Mouse (Mus musculus): ENCODE results near the gene Nepro. TPM values are rescaled to one million over a fixed set of nuclear protein-coding genes. Genes with fewer than 3 reads are reported as not detected.

Gene Nepro
- polyA plus RNA-seq, 1 experiment = 3.7 TPM

- Histone ChIP-seq H3K36me3 (ENCODE audit: control insufficient read depth, insufficient read depth, low read length) (no peaks in the 10 kb centered on the region), H3K27ac (ENCODE audit: control insufficient read depth, insufficient read depth, low read depth, low read length) (no peak overlapping the region), H3K27me3 (ENCODE audit: control insufficient read depth, insufficient read depth, low read length) (no peaks in the 10 kb centered on the region), H3K4me1 (ENCODE audit: control insufficient read depth, insufficient read depth, low read length) (no peaks in the 10 kb centered on the region; the same call in 1 of the 2 replicates), H3K4me3 (ENCODE audit: control insufficient read depth, low read depth, low read length) (no peak overlapping the region)
- TF ChIP-seq CTCF (IDR thresholded peaks at IDR 0.05; ENCODE audit: control insufficient read depth, insufficient read depth, insufficient replicate concordance, low read depth, low read length) = no peak; the same call in 1 of the 2 replicates
- no peak for TF ChIP-seq POLR2A (IDR thresholded peaks at IDR 0.05; ENCODE audit: control insufficient read depth, low read depth, low read length)
Observed at GRCm38 (mm10) chr16:44767967-44768366, 43.9 kb downstream of the Nepro start.

- H3K27ac ChIP-seq (ENCODE audit: control insufficient read depth, insufficient read depth, low read depth, low read length) = no peak overlapping the region
- TF ChIP-seq CTCF (IDR thresholded peaks at IDR 0.05; ENCODE audit: control insufficient read depth, insufficient read depth, insufficient replicate concordance, low read depth, low read length) = no peak
- TF ChIP-seq POLR2A (IDR thresholded peaks at IDR 0.05; ENCODE audit: control insufficient read depth, low read depth, low read length) = no peak
- H3K36me3 ChIP-seq (ENCODE audit: control insufficient read depth, insufficient read depth, low read length) = no peaks in the 10 kb centered on the region
- no peaks in the 10 kb centered on the region for H3K4me1 ChIP-seq (ENCODE audit: control insufficient read depth, insufficient read depth, low read length)
- no peak overlapping the region for H3K4me3 ChIP-seq (ENCODE audit: control insufficient read depth, low read depth, low read length)
- no peaks in the 10 kb centered on the region for H3K27me3 ChIP-seq (ENCODE audit: control insufficient read depth, insufficient read depth, low read length)
Observed at GRCm38 (mm10) chr16:44772577-44772976, 48.5 kb downstream of the Nepro start.

DNA sequence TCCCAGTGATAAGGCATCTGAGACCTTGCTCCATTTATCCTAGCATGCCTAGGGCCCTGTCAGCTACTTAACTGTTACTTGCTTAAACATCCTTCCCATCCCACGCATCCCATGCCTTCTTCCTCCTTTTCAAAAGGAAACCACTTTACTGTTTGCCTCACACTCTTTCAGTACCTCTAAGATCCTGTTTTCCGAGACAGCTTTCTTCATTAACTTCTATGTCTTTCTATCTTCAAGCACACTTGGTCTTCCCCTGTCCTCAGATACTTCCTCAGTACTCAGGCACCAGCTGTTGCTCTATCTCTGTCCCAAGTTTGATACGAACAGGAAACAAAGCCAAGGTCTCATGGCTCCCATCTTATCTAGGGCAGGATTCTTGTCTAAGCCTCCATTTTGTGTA lies 49.6 kb downstream of the Nepro start:
- H3K27ac ChIP-seq (ENCODE audit: control insufficient read depth, insufficient read depth, low read depth, low read length) = no peak overlapping the region
- H3K4me1 ChIP-seq (ENCODE audit: control insufficient read depth, insufficient read depth, low read length) = no peaks in the 10 kb centered on the region
- H3K27me3 ChIP-seq (ENCODE audit: control insufficient read depth, insufficient read depth, low read length) = no peaks in the 10 kb centered on the region
- no peak for TF ChIP-seq CTCF (IDR thresholded peaks at IDR 0.05; ENCODE audit: control insufficient read depth, insufficient read depth, insufficient replicate concordance, low read depth, low read length)
- no peaks in the 10 kb centered on the region for H3K36me3 ChIP-seq (ENCODE audit: control insufficient read depth, insufficient read depth, low read length)
- peak overlapping the region; percentile 29; the same call in 1 of the 2 replicates for H3K4me3 ChIP-seq (ENCODE audit: control insufficient read depth, low read depth, low read length)

- Histone ChIP-seq H3K4me1 (ENCODE audit: control insufficient read depth, insufficient read depth, low read length) (no peaks in the 10 kb centered on the region), H3K27ac (ENCODE audit: control insufficient read depth, insufficient read depth, low read depth, low read length) (no peak overlapping the region), H3K36me3 (ENCODE audit: control insufficient read depth, insufficient read depth, low read length) (no peaks in the 10 kb centered on the region), H3K27me3 (ENCODE audit: control insufficient read depth, insufficient read depth, low read length) (no peaks in the 10 kb centered on the region), H3K4me3 (ENCODE audit: control insufficient read depth, low read depth, low read length) (no peak overlapping the region)
- no peak for TF ChIP-seq POLR2A (IDR thresholded peaks at IDR 0.05; ENCODE audit: control insufficient read depth, low read depth, low read length)
- TF ChIP-seq CTCF (IDR thresholded peaks at IDR 0.05; ENCODE audit: control insufficient read depth, insufficient read depth, insufficient replicate concordance, low read depth, low read length) = no peak
Observed at GRCm38 (mm10) chr16:44774201-44774600, 50.1 kb downstream of the Nepro start.

- Histone ChIP-seq H3K4me3 (ENCODE audit: control insufficient read depth, low read depth, low read length) (peak overlapping the region; percentile 27; the same call in 1 of the 2 replicates), H3K4me1 (ENCODE audit: control insufficient read depth, insufficient read depth, low read length) (no peaks in the 10 kb centered on the region), H3K27ac (ENCODE audit: control insufficient read depth, insufficient read depth, low read depth, low read length) (no peak overlapping the region), H3K36me3 (ENCODE audit: control insufficient read depth, insufficient read depth, low read length) (no peaks in the 10 kb centered on the region), H3K27me3 (ENCODE audit: control insufficient read depth, insufficient read depth, low read length) (no peaks in the 10 kb centered on the region)
- TF ChIP-seq POLR2A (IDR thresholded peaks at IDR 0.05; ENCODE audit: control insufficient read depth, low read depth, low read length) (no peak), CTCF (IDR thresholded peaks at IDR 0.05; ENCODE audit: control insufficient read depth, insufficient read depth, insufficient replicate concordance, low read depth, low read length) (no peak)
Observed at GRCm38 (mm10) chr16:44778538-44779147, 54.5 kb downstream of the Nepro start.

GRCm38 (mm10) chr16:44779494-44779893 lies 55.4 kb downstream of the Nepro start:
- Histone ChIP-seq H3K36me3 (ENCODE audit: control insufficient read depth, insufficient read depth, low read length) (no peaks in the 10 kb centered on the region), H3K27ac (ENCODE audit: control insufficient read depth, insufficient read depth, low read depth, low read length) (no peak overlapping the region), H3K27me3 (ENCODE audit: control insufficient read depth, insufficient read depth, low read length) (no peaks in the 10 kb centered on the region), H3K4me1 (ENCODE audit: control insufficient read depth, insufficient read depth, low read length) (no peaks in the 10 kb centered on the region), H3K4me3 (ENCODE audit: control insufficient read depth, low read depth, low read length) (no peak overlapping the region)
- no peak for TF ChIP-seq CTCF (IDR thresholded peaks at IDR 0.05; ENCODE audit: control insufficient read depth, insufficient read depth, insufficient replicate concordance, low read depth, low read length)
- no peak for TF ChIP-seq POLR2A (IDR thresholded peaks at IDR 0.05; ENCODE audit: control insufficient read depth, low read depth, low read length)

- TF ChIP-seq CTCF (IDR thresholded peaks at IDR 0.05; ENCODE audit: control insufficient read depth, insufficient read depth, insufficient replicate concordance, low read depth, low read length) (no peak), POLR2A (IDR thresholded peaks at IDR 0.05; ENCODE audit: control insufficient read depth, low read depth, low read length) (no peak)
- H3K27ac ChIP-seq (ENCODE audit: control insufficient read depth, insufficient read depth, low read depth, low read length) = no peak overlapping the region
- no peak overlapping the region for H3K4me3 ChIP-seq (ENCODE audit: control insufficient read depth, low read depth, low read length)
- no peaks in the 10 kb centered on the region for H3K4me1 ChIP-seq (ENCODE audit: control insufficient read depth, insufficient read depth, low read length)
- H3K27me3 ChIP-seq (ENCODE audit: control insufficient read depth, insufficient read depth, low read length) = no peaks in the 10 kb centered on the region
- no peaks in the 10 kb centered on the region for H3K36me3 ChIP-seq (ENCODE audit: control insufficient read depth, insufficient read depth, low read length)
Observed at GRCm38 (mm10) chr16:44780751-44781150, 56.6 kb downstream of the Nepro start.

Other genes with a start within 250 kb of the Nepro start
- gene Boc, start 165.4 kb upstream of the Nepro start, polyA plus RNA-seq (2012; rRNA removed) = 2.7 and 3.3 TPM in 2 replicates
- 2.8 and 3.0 TPM in 2 replicates for gene Gtpbp8, start 22.1 kb downstream of the Nepro start, polyA plus RNA-seq (2012; rRNA removed)
- gene Cd200r1, start 41.4 kb downstream of the Nepro start, polyA plus RNA-seq (2012; rRNA removed) = not detected in 2 replicates
- gene Cd200r4, start 87.4 kb downstream of the Nepro start, polyA plus RNA-seq (2012; rRNA removed) = not detected in 2 replicates
- 0.07 TPM in 1 of 2 replicates, not detected in the other for gene Cd200r2, start 142.8 kb downstream of the Nepro start, polyA plus RNA-seq (2012; rRNA removed)
- gene Cd200r3, start 219.4 kb downstream of the Nepro start, polyA plus RNA-seq (2012; rRNA removed) = 0.18 and 0.74 TPM in 2 replicates

All from testis, adult 2 months (tissue).